In the genomic region with DNA sequence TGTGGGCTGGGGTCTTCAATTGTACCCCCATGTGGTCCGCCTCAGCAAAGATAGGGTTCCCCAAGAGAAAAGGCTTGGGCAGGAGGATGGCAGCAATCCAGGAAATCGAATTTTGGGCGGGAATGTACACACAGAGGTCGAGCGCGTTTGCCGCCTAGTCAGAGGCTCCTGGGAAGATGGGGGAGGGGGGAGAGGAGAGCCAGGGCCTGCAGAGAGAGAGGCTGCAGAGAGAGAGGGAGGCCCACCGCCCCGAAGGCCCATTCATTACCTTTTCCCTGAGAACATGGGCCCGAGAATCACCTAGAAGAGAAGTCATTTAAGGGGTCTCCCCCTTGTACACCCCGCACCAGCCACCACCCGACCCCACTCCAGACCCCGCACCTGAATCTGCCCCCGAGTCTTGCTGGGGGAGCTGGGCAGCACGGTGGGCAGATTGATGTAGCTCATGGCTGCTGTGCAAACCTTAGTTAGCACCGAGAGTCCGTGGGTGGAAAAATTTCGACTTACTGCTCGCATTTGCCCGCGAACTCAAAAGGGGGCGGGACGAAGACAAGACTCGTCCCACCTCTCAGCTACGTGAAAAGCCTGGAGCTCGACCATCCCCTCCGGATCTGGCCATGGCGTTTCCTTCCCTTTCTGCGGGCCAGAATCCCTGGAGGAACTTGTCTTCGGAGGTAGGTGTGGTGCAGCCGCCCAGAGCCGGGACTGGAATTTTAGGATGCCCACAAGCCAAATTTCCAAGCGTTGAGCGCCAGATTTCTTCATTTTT, we compare ENCODE assay signal across 8 mouse cellular contexts. TPM values are rescaled to one million over a fixed set of nuclear protein-coding genes. Genes with fewer than 3 reads are reported as not detected.
DNase-seq lines count a peak whose midpoint lies in the region; ATAC-seq and TF ChIP-seq lines count a peak whose summit lies in the region.

Gene Afmid (plus strand): TSS at position 592 of the 769 bp plus-strand sequence.
Gene Tk1 (minus strand): TSS at position 760 of the 769 bp plus-strand sequence.

- peaks cover 43% of the 10 kb centered on the region for H3K4me1 ChIP-seq in embryonic fibroblast, embryonic 13.5 days (ENCODE audit: control insufficient read depth, insufficient read depth, low read length)
- peaks cover 59 to 84% of the 10 kb centered on the region in 2 experiments for H3K4me1 ChIP-seq in heart, embryonic 14.5 days (ENCODE audit: control insufficient read depth in 2 of 2, insufficient read depth in 2 of 2, low read length in 2 of 2)
- peaks cover 70% of the 10 kb centered on the region for H3K4me1 ChIP-seq in kidney, embryonic 16.5 days (ENCODE audit: insufficient read depth, low read length)

- H3K27me3 ChIP-seq in heart, embryonic 14.5 days (ENCODE audit: control insufficient read depth, insufficient read depth, low read length), result no peaks in the 10 kb centered on the region
- no peaks in the 10 kb centered on the region for H3K27me3 ChIP-seq in kidney, embryonic 16.5 days (ENCODE audit: insufficient read depth, low read length)

- peak within 1 kb of the TSS; percentile 92 for H3K4me2 ChIP-seq in heart, embryonic 14.5 days (ENCODE audit: low read length)
- H3K4me2 ChIP-seq in kidney, embryonic 16.5 days (replicated peaks; ENCODE audit: low read depth, low read length), result peak within 1 kb of the TSS; percentile 87

- peak; percentile 33 to 36 for DNase-seq in B cell, adult 2 months
- peak; percentile 77 for DNase-seq in lung, postnatal 25 days (ENCODE audit: low spot score)
- DNase-seq in right cerebral cortex, postnatal 14 days, result peak; percentile 61
- no peak for DNase-seq in cerebellum, adult 11-12 months

- H3K4me3 ChIP-seq in embryonic fibroblast, embryonic 13.5 days (ENCODE audit: insufficient read depth, low read length), result peak within 1 kb of the TSS; percentile 65
- H3K4me3 ChIP-seq in heart, embryonic 14.5 days (ENCODE audit: control insufficient read depth in 1 of 2, insufficient read depth in 1 of 2, low read depth in 1 of 2, low read length in 2 of 2), result peak within 1 kb of the TSS; percentile 56 to 71
- peak within 1 kb of the TSS; percentile 70 for H3K4me3 ChIP-seq in kidney, embryonic 16.5 days (ENCODE audit: low read length)

- peak within 1 kb of the TSS; percentile 95 for H3K27ac ChIP-seq in embryonic fibroblast, embryonic 13.5 days (ENCODE audit: insufficient read depth, low read length)
- H3K27ac ChIP-seq in heart, embryonic 14.5 days (replicated peaks in 1 of 2; ENCODE audit: control insufficient read depth in 1 of 2, insufficient read depth in 1 of 2, low read depth in 2 of 2, low read length in 2 of 2), result peak within 1 kb of the TSS; percentile 83 to 97
- peak within 1 kb of the TSS; percentile 92 for H3K27ac ChIP-seq in kidney, embryonic 16.5 days (ENCODE audit: low read length)

- H3K36me3 ChIP-seq in heart, embryonic 14.5 days (ENCODE audit: control insufficient read depth, insufficient read depth, low read length), result peaks cover 35% of the 10 kb centered on the region
- peaks cover 13% of the 10 kb centered on the region for H3K36me3 ChIP-seq in kidney, embryonic 16.5 days (ENCODE audit: insufficient read depth, low read length)

- WGBS in heart, embryonic 14.5 days, result under 1% methylated on average over 34 of the region's 34 CpGs
- 0% methylated on average over 33 of the region's 34 CpGs for WGBS in kidney, embryonic 16.5 days

- no peaks in the 10 kb centered on the region for H3K9me3 ChIP-seq in heart, embryonic 14.5 days (ENCODE audit: control insufficient read depth, low read length)
- H3K9me3 ChIP-seq in kidney, embryonic 16.5 days (ENCODE audit: low read length), result no peaks in the 10 kb centered on the region

- peak within 1 kb of the TSS; percentile 86 for H3K9ac ChIP-seq in heart, embryonic 14.5 days (ENCODE audit: low read length)
- H3K9ac ChIP-seq in kidney, embryonic 16.5 days (replicated peaks; ENCODE audit: low read length), result peak within 1 kb of the TSS; percentile 84

- peak; percentile 17 for ATAC-seq in activated CD4-positive, CD25-positive, alpha-beta regulatory T cell, adult 4 months
- no peak for ATAC-seq in heart, embryonic 14.5 days (ENCODE audit: insufficient number of reproducible peaks, insufficient read depth, low FRiP score, low read depth)
- peak; percentile 53 for ATAC-seq in kidney, embryonic 16.5 days (ENCODE audit: low FRiP score, low TSS enrichment)

- no peak for TF ChIP-seq CTCF in embryonic fibroblast, embryonic 13.5 days (IDR thresholded peaks at IDR 0.05; ENCODE audit: borderline replicate concordance, insufficient read depth, low read length)

- TF ChIP-seq POLR2A in embryonic fibroblast, embryonic 13.5 days (IDR thresholded peaks at IDR 0.05; ENCODE audit: low read depth, low read length), result peak; percentile 52

RNA-seq across cellular contexts. Expression of gene Afmid, which starts in this region (rescaled TPM):
- 10 to 100 TPM; 23.5 to 24.7 TPM for polyA plus RNA-seq in activated CD4-positive, CD25-positive, alpha-beta regulatory T cell, adult 4 months (2017; shearing (Covaris generic))
- polyA plus RNA-seq in embryonic fibroblast, embryonic 13.5 days (2011; ENCODE audit: insufficient read length, low read depth, missing spikeins), result 5.6 and 6.4 TPM in 2 replicates
- polyA plus RNA-seq in heart, embryonic 14.5 days (2014; fragmentation: Nextera tagmentation; extraction: Ambion mirVana), result 18.7 and 20.8 TPM in 2 replicates
- 5.8 and 6.1 TPM in 2 replicates for polyA plus RNA-seq in kidney, embryonic 16.5 days (2015; fragmentation: Nextera tagmentation; extraction: Ambion mirVana)

RNA-seq across cellular contexts. Expression of gene Tk1, which starts in this region (rescaled TPM):
- 10 to 100 TPM; 52.4 to 88.7 TPM for polyA plus RNA-seq in activated CD4-positive, CD25-positive, alpha-beta regulatory T cell, adult 4 months (2017; shearing (Covaris generic))
- polyA plus RNA-seq in embryonic fibroblast, embryonic 13.5 days (2011; ENCODE audit: insufficient read length, low read depth, missing spikeins), result 48.4 and 61.9 TPM in 2 replicates
- 98.0 and 100 TPM in 2 replicates for polyA plus RNA-seq in heart, embryonic 14.5 days (2014; fragmentation: Nextera tagmentation; extraction: Ambion mirVana)
- polyA plus RNA-seq in kidney, embryonic 16.5 days (2015; fragmentation: Nextera tagmentation; extraction: Ambion mirVana), result 128 and 136 TPM in 2 replicates
